Mouse (Mus musculus): ENCODE measurements around the gene Anxa7. TPM values are rescaled to one million over a fixed set of nuclear protein-coding genes. Genes with fewer than 3 reads are reported as not detected.

Gene Anxa7
- 100 to 1,000 TPM; 108 to 119 TPM for total RNA-seq (2021)
- long read RNA-seq, experiment 1, transcript Anxa7-207 (13 exons, 2,727 nt) = minor isoform, 5 of 153 reads
- long read RNA-seq, experiment 1, transcript Anxa7-201 (13 exons, 2,851 nt) = major isoform, 109 of 153 reads
- long read RNA-seq, experiment 1, partial matches to known transcripts = 22 of 153 reads
- long read RNA-seq, experiment 1, other reads (novel, unspliced or antisense) = 16 of 153 reads
- long read RNA-seq, experiment 2, transcript Anxa7-201 (13 exons, 2,851 nt) = major isoform, 36 of 54 reads
- long read RNA-seq, experiment 2, partial matches to known transcripts = 9 of 54 reads
- long read RNA-seq, experiment 2, other reads (novel, unspliced or antisense) = 3 of 54 reads

DNA sequence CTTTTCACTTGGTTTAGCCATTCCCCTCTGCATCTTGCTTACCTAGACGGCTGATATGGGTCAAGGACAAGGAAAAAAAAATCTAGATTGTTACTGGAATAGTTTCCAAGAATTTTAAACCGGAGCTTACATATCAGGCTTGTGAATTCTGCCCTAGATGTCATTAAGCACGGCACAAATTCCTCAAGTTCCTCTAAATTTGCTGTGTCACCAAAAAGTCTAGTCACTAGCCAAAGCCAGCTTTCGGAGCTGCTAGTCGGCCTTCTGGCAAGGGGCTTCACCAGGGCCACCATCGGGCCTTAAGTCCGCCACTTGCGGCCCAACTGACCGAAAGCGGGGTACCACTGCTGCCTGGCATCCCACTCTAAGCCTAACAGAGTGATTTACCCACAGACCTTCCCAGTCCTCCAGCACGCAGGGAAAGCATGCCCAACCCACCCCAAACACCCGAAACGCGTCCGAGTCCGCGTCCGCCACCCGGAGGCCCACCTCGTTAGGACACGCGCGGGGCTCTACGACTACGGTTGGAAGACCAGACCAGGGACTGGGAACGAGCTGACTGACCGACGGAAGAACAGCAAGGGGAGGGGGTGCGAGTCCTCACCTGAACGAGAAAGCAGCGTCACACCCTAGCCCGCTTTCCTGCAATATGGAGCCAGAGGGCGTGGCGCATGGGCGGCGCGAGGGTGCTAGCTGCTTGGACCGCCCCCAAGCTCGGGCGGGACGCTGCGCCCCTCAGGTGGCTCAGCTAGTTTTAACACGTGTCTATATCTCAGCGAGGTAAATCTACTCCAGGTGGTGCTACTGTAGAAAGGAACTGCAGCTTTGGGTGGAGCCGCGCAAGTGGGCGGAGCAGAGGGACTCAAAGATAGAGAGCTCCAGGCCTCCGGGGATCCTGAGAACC is at the start of gene Anxa7:
TSS of gene Anxa7 (minus strand) at position 843 of the 904 bp plus-strand sequence.
- DNase-seq = peak; percentile 86 to 87

DNA sequence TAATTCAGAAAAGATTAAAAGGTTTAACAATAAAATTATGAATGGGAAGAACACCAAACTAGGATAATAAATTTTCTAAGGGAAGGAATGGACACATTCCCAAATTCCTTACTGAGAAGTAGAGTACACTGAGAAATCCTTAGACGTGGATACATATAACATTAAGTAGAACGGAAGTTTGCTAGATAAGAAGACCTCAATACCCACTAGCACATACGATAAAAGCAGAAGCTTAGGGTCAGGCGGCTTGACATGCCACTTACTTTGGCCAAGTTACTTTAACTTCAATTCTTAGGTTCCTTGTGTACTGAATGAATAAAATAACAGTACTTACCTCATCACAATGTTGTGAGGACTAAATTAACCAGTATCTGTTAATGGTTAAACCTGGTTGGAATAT is 49.7 kb upstream of the Anxa7 start:
- no peak for DNase-seq

DNA sequence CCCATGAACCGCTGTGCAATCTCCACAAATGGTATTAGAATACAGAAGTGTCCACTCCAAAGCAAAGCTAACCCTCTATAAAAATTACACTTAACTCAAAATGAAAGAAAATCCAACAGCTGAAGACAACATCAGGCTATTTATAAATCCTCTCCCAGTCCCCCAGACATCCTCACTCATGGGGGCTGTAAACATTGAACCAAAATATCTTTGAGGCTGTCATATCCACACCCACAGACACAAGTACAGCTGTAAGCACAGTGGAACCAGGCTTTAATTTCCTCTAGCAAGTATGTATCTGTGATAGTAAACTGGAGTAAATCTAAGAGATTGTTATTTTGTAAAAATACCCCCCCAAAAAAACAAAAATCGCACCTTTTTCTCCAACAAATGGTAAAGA is 40.2 kb upstream of the Anxa7 start:
- no peak for DNase-seq

DNA sequence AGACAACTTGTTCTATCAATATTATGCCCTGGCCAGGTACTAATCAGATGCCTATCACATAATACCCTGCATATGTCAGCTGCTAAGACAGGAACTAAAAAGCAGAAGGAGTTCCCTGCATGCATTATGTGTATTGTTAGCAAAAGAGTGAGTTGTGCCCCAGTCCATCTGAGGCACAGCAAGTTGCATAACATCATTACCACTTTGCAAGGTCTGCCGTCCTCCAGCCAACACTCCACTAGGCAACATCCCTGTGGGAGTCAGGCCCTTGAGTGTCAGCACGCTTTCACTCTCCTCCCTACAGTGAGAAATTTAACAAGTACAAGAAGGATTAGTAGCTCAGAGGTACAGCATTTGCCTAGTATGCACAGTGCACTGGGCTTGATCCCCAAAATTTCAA is 28.5 kb upstream of the Anxa7 start:
- DNase-seq = peak; percentile 1 to 12

DNA sequence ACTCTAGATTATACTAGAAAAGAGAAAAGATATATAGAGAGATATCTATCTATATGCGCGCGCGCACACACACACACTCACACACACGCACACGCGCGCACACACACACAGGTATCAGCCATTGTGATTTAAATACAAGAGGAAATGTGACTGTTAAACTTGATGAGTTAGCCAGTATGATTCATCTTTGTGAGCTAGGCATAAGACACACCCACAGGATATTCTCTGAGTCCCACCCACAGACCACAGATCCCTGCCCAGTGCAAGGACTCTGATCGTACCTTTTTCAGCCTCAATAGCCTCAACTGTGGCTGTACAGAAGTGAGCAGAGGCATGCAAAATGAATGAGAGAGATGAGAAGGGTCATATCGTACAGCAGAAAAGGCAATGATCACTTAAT is 23.0 kb upstream of the Anxa7 start:
- peak in 1 of 2 experiments; percentile 5 for DNase-seq

DNA sequence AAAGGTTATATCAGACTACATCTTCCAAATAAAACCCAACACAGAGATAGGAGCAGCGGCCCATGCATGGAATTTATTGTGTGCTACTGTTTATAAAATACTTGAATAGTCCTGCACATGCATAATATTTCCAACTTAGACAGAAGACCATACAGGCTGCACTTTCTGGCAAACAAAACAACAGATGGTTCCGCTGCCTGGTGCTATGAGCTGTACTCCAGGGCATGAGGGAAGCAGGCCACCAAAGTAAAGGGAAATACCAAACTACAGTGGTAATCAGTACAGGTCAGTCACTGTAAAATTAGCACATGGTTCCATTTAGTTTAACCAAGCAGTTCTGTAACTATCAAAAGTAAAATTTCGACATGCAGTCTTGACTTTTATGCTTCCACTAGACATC is 20.0 kb upstream of the Anxa7 start:
- no peak for DNase-seq

DNA sequence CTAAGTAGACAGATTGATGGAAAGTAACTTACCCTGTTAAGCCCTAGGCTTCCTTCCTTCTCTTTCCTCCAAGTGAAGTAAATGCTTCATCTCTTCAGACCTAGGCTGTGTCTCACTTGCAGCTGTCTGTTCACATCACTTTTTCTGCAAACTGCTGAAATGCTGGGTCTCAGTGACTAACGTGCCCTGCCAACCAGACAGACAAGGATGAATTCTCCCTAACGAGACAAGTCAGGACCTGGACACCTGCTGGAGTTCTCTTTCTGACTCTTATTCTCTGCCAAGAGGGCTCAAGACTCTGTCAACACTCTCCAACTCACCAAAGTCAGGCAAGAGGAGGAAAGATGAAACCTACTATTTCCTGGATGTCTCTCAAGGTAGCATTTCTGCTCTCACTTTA is 16.7 kb upstream of the Anxa7 start, which contains the start of gene Mss51:
TSS of gene Mss51 (minus strand) at position 299 of the 400 bp plus-strand sequence.
- no peak for DNase-seq

DNA sequence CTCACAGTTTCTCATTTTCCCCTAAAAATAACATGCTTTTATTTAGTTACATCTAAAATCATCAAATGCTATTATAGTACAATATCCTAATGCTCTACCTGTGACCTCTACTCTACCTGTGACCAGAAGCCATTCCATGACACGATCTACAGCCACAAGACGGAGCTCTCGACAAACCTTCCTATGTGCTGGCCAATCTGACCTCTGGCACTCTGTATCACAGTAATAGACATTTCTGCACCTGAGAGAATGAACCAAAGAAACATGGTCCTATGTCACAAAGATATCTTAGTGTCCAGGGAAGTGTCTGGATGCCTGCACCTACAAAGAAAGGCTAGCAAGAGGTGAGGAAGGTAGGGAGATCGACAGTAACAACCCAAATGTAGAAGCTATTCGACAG is 6.1 kb upstream of the Anxa7 start:
- DNase-seq = no peak

DNA sequence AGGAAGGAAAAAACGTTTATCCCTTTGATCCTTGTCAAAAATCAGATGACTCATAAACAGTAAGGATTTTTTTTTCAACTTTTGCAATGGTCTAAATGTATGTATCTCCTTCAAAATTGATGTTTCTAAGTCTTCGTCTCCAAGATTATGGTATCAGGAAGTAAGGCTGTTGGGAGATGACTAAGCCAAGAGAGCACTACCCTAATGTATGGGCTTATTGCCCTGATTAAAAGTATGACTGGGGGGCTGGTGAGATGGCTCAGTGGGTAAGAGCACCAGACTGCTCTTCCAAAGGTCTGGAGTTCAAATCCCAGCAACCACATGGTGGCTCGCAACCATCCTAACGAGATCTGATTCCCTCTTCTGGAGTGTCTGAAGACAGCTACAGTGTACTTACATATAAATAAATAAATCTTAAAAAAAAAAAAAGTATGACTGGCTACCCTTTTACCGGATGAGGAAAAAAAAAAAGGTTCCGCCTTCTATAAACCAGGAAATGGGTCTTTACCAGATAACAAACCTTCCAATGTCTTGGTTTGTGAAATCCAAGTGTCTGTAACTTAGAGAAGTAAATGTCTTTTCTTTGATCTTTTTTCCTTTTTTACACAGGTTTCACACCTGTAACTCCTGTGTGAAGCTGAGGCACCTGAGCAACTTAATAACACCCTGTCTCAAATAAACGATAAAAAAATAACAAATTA is 2.3 kb upstream of the Anxa7 start:
- no peak for DNase-seq

DNA sequence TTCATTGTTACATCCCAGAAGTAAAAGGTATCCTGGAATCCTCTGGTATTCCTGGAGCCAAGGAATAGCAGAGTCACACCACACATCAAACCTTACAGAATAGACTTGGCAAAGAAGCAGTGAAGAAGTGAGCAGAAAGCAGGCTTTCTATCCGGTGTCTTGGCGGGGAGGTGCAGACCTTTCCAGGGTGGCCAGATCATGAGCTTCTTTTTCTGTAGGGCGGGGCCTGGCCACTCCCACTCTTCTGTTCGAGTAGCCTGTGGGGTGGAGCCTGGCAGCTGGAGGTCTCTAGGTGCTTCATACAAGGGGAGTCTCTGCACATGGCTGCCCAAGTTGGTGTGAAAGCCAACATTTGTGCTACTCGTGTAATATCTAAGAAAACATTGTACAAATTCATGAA is 1.3 kb upstream of the Anxa7 start:
- peak; percentile 28 to 31 for DNase-seq

DNA sequence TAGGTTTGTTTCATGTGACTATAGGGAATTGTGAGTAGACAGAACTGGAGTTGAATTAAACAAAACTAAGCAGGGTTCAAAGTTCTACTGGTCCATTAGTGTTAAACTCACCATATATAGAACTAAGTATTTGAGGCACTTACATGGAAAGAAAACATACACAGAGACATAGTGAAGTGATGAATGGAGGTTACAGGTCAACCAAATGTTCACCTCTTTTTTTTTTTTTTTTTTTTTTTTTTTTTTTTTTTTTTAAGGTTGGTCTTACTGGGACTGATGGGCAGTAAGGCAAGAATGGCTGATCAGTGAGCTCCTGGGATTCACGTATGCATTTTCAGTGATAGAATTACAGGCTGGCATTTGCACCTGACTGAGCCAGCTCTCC is 254 bp upstream of the Anxa7 start:
- DNase-seq = no peak

DNA sequence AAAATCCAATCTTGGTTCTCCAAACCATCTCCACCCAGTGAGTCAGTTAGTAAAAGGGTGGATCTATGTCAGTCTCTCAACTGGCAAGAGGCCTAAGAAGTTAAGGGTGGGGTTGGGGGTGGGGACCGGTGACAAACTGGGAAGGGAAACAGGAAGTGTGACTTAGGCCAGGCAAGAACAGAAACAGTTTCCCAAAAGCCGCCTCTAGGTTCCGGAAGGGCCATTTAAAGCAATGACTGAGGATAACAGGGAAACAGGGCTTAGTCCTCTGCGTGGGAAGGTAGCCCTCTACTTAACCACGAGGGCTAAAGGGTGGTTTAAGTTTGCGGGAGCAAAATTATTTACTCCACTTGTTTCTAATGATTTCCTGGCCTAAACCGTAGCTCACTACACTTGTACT is 1.1 kb downstream of the Anxa7 start:
- DNase-seq = peak; percentile 54 to 67

DNA sequence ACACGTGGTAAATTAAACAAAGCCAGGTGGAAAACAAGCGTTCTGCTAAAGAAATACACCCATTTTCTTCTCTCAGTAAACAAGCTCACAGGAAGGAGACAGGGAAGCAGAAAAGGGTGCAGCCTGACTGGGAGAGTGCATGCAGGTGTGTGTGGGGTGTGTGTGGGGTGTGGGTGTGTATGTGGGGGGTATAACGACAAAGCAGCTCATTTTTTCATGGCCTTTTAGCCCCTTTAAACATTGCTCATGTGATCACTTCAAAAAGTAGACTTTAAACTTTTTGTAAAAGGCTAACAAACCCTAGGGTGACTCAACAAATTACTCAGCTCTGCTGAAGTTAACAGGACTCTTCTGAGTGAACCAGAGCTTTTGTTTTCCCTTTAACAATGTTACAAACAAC is 1.5 kb downstream of the Anxa7 start:
- no peak for DNase-seq

DNA sequence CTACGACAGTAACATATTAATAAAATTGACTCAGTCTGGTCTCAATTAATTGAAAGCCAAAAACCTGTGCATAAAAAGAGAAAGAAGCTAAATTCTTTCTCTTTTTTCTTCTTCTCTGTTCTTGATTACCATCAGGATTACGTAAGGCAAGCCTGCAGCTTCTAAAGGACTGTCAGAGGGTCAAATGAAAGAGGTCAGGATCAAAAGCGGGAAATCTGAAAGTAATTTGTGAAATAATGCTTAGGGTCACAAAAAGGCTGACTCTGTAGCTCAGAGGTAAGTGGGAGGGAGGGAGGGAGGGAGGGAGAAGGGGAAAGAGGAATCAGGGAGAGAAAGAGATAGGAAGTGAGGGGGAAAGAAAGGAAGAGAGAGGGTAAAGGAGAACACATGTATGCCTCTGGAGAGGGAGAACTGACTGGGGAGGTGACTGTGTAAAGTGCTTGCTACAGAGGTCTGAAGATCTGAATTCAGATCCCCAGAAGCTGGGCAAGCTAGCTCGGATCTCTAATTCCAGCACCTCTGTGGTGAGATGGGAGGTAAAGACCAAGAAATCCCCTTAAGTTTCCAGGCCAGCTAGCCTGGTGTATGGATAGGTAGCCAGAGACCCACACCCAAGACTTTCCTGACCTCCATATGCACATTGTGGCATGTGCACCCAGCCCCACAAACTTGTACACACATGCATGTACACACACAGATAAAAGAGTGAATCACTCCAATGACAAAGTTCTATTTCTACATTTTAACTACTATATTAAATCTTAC is 2.5 kb downstream of the Anxa7 start:
- no peak for DNase-seq

DNA sequence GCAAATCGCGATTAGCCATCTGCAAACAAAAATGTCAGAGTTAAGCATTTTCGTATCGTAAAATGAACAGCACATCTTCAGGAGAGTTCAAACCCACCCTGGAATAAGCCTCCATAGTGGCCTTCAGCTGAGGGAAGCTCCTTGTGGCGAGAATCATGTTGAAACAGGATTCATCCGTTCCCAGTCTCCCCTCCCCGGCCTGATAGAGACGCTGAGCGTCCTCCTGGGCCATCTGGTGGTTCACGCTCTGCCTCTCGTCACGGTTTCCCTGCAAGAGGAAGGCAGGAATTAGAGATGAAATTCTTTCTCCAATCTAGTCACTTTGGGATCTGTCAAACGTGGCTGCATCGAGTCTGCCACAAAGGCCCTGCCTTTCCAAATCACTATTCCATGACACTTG is 19.7 kb downstream of the Anxa7 start:
- no peak for DNase-seq

DNA sequence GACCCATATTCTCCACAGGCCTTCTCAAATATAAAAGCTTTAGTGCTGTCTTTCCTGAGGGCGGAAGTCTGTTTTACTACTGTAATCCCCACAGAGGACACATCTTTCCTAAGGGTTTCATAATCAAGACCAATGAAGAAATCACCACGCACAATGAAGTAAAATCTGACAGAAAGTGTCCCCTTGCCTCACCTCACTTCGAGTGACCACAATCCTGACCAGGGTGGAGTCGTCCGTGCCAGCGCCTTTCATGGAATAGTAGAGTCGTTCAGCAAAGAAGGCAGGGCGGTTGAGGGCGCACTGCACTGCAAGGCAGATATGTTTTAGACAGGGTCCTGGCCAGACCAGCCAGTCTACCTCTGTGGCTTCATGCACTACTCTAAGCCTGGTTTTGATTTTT is 21.6 kb downstream of the Anxa7 start:
- no peak for DNase-seq

DNA sequence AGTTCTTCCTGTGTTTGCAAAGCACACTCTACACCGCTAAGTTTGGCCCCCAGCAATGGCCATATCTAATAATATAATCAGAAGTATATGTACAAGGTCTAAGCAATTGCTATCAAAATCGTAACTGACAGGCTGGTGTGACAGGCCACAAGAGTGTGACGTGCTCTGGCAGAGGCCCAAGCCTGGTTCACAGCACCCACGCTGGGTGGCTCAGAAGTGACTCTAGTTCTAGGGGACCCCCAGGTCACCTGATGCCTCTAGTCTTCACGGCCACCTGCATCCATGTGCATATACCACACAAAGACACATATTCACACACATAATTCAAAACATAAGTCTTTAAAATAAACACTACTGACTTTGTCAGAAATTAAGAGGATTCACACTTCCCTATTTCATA is 27.0 kb downstream of the Anxa7 start:
- no peak for DNase-seq

DNA sequence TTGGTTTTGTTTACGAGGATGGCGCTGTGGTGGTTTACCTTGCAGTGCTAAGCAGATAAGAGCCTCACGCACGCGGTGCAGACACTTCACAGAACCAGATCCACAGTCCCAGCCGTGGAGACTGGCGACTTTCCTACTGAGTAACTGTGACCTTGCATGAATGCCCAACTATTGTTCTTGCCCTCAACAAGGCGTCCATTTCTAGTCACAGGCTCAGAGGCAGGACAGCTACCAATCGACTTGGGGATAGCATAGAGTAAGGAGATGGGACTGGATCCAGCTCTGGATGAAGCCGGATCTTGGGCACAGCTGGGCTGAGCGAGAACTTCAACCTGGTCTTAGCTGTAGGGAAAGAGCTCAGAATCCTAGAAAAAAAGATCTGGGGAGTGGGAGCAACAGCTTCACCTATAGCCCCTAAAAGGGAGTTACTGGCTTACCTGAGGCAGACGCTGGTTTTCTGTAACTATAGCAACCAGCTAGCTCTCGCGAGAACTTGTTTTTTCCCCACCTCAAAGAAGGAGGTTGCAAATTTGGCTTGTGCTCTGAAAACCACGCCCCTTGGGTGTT is 28.1 kb downstream of the Anxa7 start, which contains the start of gene Cfap70:
TSS of gene Cfap70 (minus strand) at position 462 of the 567 bp plus-strand sequence.
- DNase-seq = peak; percentile 76 to 83

DNA sequence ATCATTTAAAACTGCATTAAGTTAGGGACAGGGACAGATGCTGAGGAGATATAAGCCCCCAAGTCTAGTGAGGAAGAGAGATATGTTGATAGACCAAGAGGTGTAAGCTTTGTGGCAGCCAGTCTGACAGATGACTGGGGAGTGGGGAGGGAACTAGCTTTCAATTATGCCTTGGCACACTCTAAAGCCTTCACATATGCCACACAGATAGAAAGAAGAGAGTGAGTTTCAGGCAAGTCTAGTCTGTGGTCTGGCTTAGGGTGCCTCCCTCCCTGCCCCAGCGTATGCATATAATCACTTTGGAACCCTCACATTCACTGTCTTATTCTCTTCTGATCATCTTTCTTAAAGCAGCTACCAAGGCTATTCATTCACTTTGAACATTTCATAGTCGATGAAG is 28.6 kb downstream of the Anxa7 start:
- no peak for DNase-seq

DNA sequence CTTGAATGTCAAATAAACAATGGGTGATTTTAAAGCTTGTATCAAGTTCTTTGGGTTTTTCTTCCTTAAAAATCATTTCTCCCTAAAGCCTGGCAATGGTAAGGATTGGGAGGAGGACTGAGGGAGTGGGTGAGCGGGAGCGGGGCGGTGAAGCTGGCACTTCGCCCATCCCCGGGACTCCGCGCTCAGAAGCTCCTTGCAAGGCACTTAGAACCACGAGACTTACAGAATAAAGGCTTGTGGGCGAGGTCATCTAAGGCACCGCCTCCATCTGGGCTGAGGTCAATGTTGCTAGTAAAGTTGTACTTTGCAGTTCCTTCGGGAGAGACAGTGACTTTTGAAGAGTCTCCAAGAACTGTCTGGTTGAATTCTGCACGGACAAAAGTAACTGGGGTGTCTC is 32.7 kb downstream of the Anxa7 start:
- peak; percentile 18 to 24 for DNase-seq

DNA sequence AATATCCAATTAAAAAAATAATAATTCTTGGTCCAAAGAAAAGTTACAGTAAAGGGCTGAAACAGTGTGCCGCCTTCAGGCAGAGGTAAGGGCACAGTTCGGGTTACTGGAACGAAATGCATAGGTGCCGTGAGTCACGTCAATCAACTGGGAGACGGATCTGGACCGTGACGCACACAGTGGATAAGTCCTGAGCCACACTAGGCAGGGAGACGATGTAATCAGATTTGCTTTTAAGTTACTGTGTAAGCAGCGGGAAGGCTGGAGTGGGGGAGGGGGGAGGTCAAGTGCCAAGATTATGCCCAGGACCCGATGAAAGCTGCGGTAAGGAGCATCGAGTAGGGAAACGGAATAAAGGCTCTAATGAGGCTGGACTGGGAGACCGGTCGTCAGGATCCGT is 37.7 kb downstream of the Anxa7 start:
- peak in 1 of 2 experiments; percentile 17 for DNase-seq

All from adrenal gland, postnatal 36 days (tissue).